Mouse (Mus musculus) c-Kit-positive CD71-positive TER-119-positive erythroid progenitor cells, embryonic 14.5 days (primary cell): Measurements from ENCODE around the gene Kat7.

Source experiments
- DNase-seq: peaks from one replicate; pipeline ENCODE4 v3.0.0-alpha.2; 2013; ENCODE audit warnings: low spot score

Kat7 gene

GRCm38 (mm10) chr11:95310007-95310647 is at the start of gene Kat7:
Kat7 (minus strand) TSS chr11:95310246.
- peak; percentile 97 for DNase-seq

GRCm38 (mm10) chr11:95358263-95358662 is 48.2 kb upstream of the Kat7 start:
- DNase-seq = no peak

- DNase-seq = peak; percentile 94
These were observed 46.6 kb upstream of the Kat7 start for GRCm38 (mm10) chr11:95356469-95357273.

GRCm38 (mm10) chr11:95356039-95356438 is 46.0 kb upstream of the Kat7 start:
- peak; percentile 48 for DNase-seq

GRCm38 (mm10) chr11:95355661-95356011 is 45.6 kb upstream of the Kat7 start:
- DNase-seq = no peak

- DNase-seq = no peak
These were observed 45.1 kb upstream of the Kat7 start for GRCm38 (mm10) chr11:95354945-95355660.

- DNase-seq = no peak
These were observed 44.3 kb upstream of the Kat7 start for GRCm38 (mm10) chr11:95354228-95354944.

GRCm38 (mm10) chr11:95353226-95353625 is 43.2 kb upstream of the Kat7 start:
- DNase-seq = no peak

- DNase-seq = no peak
These were observed 42.6 kb upstream of the Kat7 start for GRCm38 (mm10) chr11:95352686-95353085.

- DNase-seq = no peak
These were observed 40.9 kb upstream of the Kat7 start for GRCm38 (mm10) chr11:95350960-95351359.

- no peak for DNase-seq
These were observed 40.2 kb upstream of the Kat7 start for GRCm38 (mm10) chr11:95350289-95350688.

GRCm38 (mm10) chr11:95344181-95344580 is 34.1 kb upstream of the Kat7 start:
- DNase-seq = no peak

- DNase-seq = no peak
These were observed 33.1 kb upstream of the Kat7 start for GRCm38 (mm10) chr11:95343180-95343579.

- DNase-seq = no peak
These were observed 30.6 kb upstream of the Kat7 start for GRCm38 (mm10) chr11:95340664-95341063.

- DNase-seq = no peak
These were observed 30.2 kb upstream of the Kat7 start for GRCm38 (mm10) chr11:95340259-95340658.

- DNase-seq = peak; percentile 93
These were observed 29.5 kb upstream of the Kat7 start for GRCm38 (mm10) chr11:95339471-95340021.

- no peak for DNase-seq
These were observed 27.8 kb upstream of the Kat7 start for GRCm38 (mm10) chr11:95337846-95338342.

- peak; percentile 62 for DNase-seq
These were observed 27.2 kb upstream of the Kat7 start for GRCm38 (mm10) chr11:95337129-95337813.

- peak; percentile 90 for DNase-seq
These were observed 26.6 kb upstream of the Kat7 start, which contains the start of gene Fam117a for GRCm38 (mm10) chr11:95336568-95337128. Fam117a (plus strand) TSS chr11:95337018.

- DNase-seq = peak; percentile 54
These were observed 24.5 kb upstream of the Kat7 start for GRCm38 (mm10) chr11:95334448-95335060.
